Mouse (Mus musculus): ENCODE results near the gene Kdm7a. TPM values are rescaled to one million over a fixed set of nuclear protein-coding genes. Genes with fewer than 3 reads are reported as not detected.

Kdm7a gene
- polyA plus RNA-seq, 1 experiment: 3.6 TPM

DNA sequence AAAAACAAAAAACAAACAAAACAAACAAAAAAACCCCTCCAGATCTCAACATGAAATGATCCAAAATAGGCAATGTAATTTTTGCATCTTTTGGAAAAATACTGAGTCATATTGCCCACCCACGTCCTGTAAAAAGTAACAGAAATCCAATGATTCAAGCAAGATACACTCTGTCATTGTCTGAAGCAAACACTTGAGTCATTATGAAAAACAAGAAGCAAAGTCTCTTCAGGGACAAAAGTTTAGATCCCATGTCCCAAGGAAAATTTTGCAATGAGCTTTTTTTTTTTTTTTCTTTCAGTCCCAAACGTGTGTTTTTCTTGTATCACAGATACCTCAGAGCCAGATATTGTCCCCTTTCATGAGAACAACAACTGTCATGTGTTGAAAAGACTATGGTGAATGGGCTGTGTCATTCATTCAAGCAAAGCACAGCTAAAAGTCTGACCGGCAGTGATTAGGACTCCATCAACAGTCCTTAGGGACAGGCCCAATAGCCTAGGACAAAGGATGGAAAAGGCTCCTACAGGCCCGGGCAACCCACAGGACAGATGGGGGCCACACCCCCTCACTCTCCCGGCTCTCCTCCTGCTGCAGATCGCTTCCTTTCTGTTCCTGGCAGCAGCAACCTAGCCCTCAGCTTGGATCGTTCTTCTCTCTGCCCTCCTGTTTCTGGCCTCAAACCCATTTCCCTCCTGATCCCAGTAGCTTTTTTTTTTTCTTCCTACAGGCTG, 19.5 kb upstream of the Kdm7a start:
- Histone ChIP-seq H3K4me1 (ENCODE audit: control insufficient read depth, insufficient read depth, insufficient read length, low read length) (peaks cover 3% of the 10 kb centered on the region; the same call in 1 of the 2 replicates), H3K27me3 (ENCODE audit: control insufficient read depth, insufficient read depth, low read length) (no peaks in the 10 kb centered on the region), H3K36me3 (ENCODE audit: control insufficient read depth, insufficient read depth, low read length) (no peaks in the 10 kb centered on the region), H3K4me3 (ENCODE audit: low read depth, low read length) (no peak overlapping the region), H3K27ac (ENCODE audit: insufficient read depth, low read depth, low read length) (0 out of 2 replicates have a peak overlapping the region, but pooled peaks have one; percentile 22)
- TF ChIP-seq CTCF (IDR thresholded peaks at IDR 0.05; ENCODE audit: extremely low read depth, insufficient read length, insufficient replicate concordance, low read depth, low read length) (no peak), POLR2A (IDR thresholded peaks at IDR 0.05; ENCODE audit: low read depth, low read length) (no peak)
- 44% methylated on average over 7 of the region's 7 CpGs for WGBS

DNA sequence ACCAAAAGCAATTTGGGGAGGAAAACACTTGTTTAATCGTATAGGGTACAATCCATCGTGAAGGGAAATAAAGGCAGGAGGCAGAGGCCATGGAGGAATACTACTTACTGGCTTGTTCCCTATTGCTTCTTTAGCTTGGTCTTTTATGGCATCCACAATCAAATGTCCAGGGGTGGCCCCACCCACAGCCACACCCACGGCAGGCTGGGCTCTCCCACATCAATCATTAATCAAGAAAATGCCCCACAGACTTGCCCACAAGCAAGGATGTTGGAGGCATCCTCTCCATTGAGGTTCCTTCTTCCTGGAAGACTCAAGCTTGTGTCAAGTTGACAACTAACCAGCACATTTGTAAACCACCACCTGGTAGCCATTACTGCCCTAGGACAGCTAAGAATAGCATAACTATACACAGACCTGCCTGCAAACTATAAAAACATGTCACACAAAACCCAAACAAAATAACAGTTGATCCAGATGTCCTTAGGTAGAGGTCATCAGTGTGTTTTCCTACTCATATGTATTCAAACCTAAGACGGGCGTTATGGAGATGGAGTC, 16.8 kb upstream of the Kdm7a start:
- no peak for TF ChIP-seq CTCF (IDR thresholded peaks at IDR 0.05; ENCODE audit: extremely low read depth, insufficient read length, insufficient replicate concordance, low read depth, low read length)
- TF ChIP-seq POLR2A (IDR thresholded peaks at IDR 0.05; ENCODE audit: low read depth, low read length): no peak
- Histone ChIP-seq H3K36me3 (ENCODE audit: control insufficient read depth, insufficient read depth, low read length) (no peaks in the 10 kb centered on the region), H3K4me1 (ENCODE audit: control insufficient read depth, insufficient read depth, insufficient read length, low read length) (peaks cover 5% of the 10 kb centered on the region; the same call in 1 of the 2 replicates), H3K4me3 (ENCODE audit: low read depth, low read length) (no peak overlapping the region), H3K27me3 (ENCODE audit: control insufficient read depth, insufficient read depth, low read length) (no peaks in the 10 kb centered on the region), H3K27ac (ENCODE audit: insufficient read depth, low read depth, low read length) (no peak overlapping the region)
- WGBS: 42% methylated on average over 5 of the region's 5 CpGs

DNA sequence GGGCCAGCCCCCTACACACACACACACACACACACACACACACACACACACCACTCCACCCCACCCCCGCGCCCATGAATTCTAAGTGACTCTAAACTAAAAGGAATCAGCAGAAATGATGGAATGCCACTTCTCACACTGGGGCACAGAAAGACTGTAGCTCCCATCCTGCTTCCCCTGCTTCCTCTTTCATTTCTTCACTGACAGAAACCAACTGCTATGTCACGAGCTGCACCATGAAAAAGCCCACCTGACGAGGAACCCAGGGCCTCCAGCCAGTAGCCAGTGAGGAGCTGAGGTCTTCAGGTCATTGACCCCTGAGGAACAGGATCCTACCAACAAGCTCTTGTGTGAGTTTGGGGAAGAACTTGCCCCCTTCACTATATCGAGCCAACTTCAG, 15.9 kb upstream of the Kdm7a start:
- no peak overlapping the region for H3K27ac ChIP-seq (ENCODE audit: insufficient read depth, low read depth, low read length)
- H3K36me3 ChIP-seq (ENCODE audit: control insufficient read depth, insufficient read depth, low read length): no peaks in the 10 kb centered on the region
- H3K4me3 ChIP-seq (ENCODE audit: low read depth, low read length): no peak overlapping the region
- TF ChIP-seq POLR2A (IDR thresholded peaks at IDR 0.05; ENCODE audit: low read depth, low read length) (no peak), CTCF (IDR thresholded peaks at IDR 0.05; ENCODE audit: extremely low read depth, insufficient read length, insufficient replicate concordance, low read depth, low read length) (no peak)
- no peaks in the 10 kb centered on the region for H3K27me3 ChIP-seq (ENCODE audit: control insufficient read depth, insufficient read depth, low read length)
- 74% methylated on average over 5 of the region's 5 CpGs for WGBS
- H3K4me1 ChIP-seq (ENCODE audit: control insufficient read depth, insufficient read depth, insufficient read length, low read length): peaks cover 5% of the 10 kb centered on the region; the same call in 1 of the 2 replicates

DNA sequence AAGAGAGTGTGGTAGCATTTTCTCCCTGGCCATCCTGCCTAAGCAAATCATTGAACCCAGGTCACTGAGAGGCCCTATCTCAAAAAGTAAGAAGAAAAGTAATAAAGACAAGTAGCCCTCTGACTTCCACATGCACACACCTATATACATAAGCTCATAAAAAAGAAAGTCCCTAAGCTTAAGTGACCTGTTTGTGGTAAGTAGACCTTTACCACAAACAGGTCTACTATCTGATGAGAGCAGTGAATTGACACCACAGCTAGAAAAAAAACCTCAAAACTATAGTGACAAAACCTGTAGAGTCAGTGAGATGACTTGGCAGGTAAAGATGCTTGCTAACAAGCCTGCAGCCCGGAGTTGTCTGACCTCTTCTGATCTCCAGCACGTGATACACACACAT, 11.4 kb upstream of the Kdm7a start:
- Histone ChIP-seq H3K27me3 (ENCODE audit: control insufficient read depth, insufficient read depth, low read length) (no peaks in the 10 kb centered on the region), H3K4me1 (ENCODE audit: control insufficient read depth, insufficient read depth, insufficient read length, low read length) (peaks cover 3% of the 10 kb centered on the region; the same call in 1 of the 2 replicates), H3K36me3 (ENCODE audit: control insufficient read depth, insufficient read depth, low read length) (no peaks in the 10 kb centered on the region), H3K27ac (ENCODE audit: insufficient read depth, low read depth, low read length) (no peak overlapping the region), H3K4me3 (ENCODE audit: low read depth, low read length) (no peak overlapping the region)
- TF ChIP-seq POLR2A (IDR thresholded peaks at IDR 0.05; ENCODE audit: low read depth, low read length) (no peak), CTCF (IDR thresholded peaks at IDR 0.05; ENCODE audit: extremely low read depth, insufficient read length, insufficient replicate concordance, low read depth, low read length) (no peak)
- 77% methylated on average over 2 of the region's 2 CpGs for WGBS

DNA sequence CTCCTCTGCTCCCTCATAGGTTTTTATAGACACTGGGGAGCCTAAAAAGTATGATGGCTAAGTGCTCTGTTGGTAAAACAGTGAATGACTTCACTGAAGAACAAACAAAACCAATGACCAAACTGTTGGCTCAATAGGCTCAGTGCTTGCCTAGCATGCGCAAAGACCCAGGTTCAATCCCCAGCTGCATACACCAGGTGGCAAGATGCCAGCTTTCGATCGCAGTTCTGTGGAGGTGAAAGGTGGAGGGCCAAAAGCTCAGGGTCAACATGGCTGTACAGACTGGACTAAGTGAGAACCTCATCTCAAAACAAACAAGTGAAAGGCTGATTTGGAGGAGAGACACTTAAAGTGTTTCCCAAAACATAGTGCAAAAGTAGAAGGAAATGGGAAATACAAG, 10.5 kb upstream of the Kdm7a start:
- TF ChIP-seq POLR2A (IDR thresholded peaks at IDR 0.05; ENCODE audit: low read depth, low read length): no peak
- no peak for TF ChIP-seq CTCF (IDR thresholded peaks at IDR 0.05; ENCODE audit: extremely low read depth, insufficient read length, insufficient replicate concordance, low read depth, low read length)
- 0 out of 2 replicates have a peak, but pooled peaks cover 2% of the 10 kb centered on the region for H3K4me1 ChIP-seq (ENCODE audit: control insufficient read depth, insufficient read depth, insufficient read length, low read length)
- H3K36me3 ChIP-seq (ENCODE audit: control insufficient read depth, insufficient read depth, low read length): no peaks in the 10 kb centered on the region
- 96% methylated on average over 3 of the region's 3 CpGs for WGBS
- no peak overlapping the region for H3K4me3 ChIP-seq (ENCODE audit: low read depth, low read length)
- no peak overlapping the region for H3K27ac ChIP-seq (ENCODE audit: insufficient read depth, low read depth, low read length)
- no peaks in the 10 kb centered on the region for H3K27me3 ChIP-seq (ENCODE audit: control insufficient read depth, insufficient read depth, low read length)

DNA sequence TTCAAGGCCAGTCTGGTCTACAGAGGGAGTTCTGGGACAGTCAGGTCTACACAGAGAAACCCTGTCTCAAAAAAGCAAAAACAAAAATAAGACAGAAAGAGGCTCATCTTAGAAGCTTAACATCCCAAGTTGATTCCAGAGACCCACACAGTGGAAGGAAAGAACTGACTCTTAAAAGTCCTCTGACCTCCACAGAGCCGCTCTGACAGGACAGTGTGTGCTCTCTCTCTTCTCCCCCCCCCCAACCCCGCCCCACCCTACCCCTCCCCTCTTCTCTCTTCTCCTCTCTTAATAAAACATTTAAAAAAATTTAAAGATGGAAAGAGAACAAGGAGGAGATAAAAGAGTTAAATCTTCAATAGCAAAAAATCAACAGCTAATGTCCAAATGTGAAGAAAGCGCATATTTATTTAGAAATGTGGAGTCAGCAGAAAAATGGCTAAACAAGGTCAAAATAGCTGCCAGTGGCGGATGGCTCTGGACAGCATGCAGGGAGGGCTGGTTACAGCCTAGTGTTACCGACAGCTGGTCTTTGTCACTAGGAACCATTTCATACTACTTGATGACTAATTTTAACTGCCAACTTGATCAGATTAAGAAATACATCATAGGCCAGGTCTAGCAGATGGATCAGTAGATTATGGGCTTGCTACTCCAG, 8.5 kb upstream of the Kdm7a start:
- no peaks in the 10 kb centered on the region for H3K27me3 ChIP-seq (ENCODE audit: control insufficient read depth, insufficient read depth, low read length)
- TF ChIP-seq POLR2A (IDR thresholded peaks at IDR 0.05; ENCODE audit: low read depth, low read length) (no peak), CTCF (IDR thresholded peaks at IDR 0.05; ENCODE audit: extremely low read depth, insufficient read length, insufficient replicate concordance, low read depth, low read length) (no peak)
- no peak overlapping the region for H3K27ac ChIP-seq (ENCODE audit: insufficient read depth, low read depth, low read length)
- no peak overlapping the region for H3K4me3 ChIP-seq (ENCODE audit: low read depth, low read length)
- H3K36me3 ChIP-seq (ENCODE audit: control insufficient read depth, insufficient read depth, low read length): no peaks in the 10 kb centered on the region
- 0 out of 2 replicates have a peak, but pooled peaks cover 2% of the 10 kb centered on the region for H3K4me1 ChIP-seq (ENCODE audit: control insufficient read depth, insufficient read depth, insufficient read length, low read length)
- 74% methylated on average over 5 of the region's 5 CpGs for WGBS

DNA sequence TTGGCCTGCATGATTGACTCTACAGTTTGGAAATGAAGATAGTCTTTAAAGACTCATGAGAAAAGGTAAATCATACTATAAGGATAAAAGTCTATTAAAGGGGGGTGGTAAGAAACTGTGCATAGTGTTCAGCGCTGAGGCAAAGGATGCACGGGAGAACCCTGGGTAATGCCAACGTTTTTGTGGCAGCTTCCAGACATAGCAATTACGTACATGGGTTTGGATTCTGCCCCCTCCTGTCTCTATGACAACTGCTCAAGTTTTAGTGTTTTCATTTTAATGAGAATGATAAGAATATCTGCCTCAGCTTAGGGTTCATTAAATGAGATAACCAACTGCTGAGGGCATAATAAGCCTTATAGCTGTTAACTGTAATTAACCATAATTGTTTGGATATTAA, 3.1 kb upstream of the Kdm7a start:
- WGBS: 68% methylated on average over 4 of the region's 4 CpGs
- Histone ChIP-seq H3K36me3 (ENCODE audit: control insufficient read depth, insufficient read depth, low read length) (no peaks in the 10 kb centered on the region), H3K27ac (ENCODE audit: insufficient read depth, low read depth, low read length) (no peak overlapping the region), H3K4me3 (ENCODE audit: low read depth, low read length) (no peak overlapping the region), H3K4me1 (ENCODE audit: control insufficient read depth, insufficient read depth, insufficient read length, low read length) (0 out of 2 replicates have a peak, but pooled peaks cover 2% of the 10 kb centered on the region), H3K27me3 (ENCODE audit: control insufficient read depth, insufficient read depth, low read length) (no peaks in the 10 kb centered on the region)
- TF ChIP-seq POLR2A (IDR thresholded peaks at IDR 0.05; ENCODE audit: low read depth, low read length) (no peak), CTCF (IDR thresholded peaks at IDR 0.05; ENCODE audit: extremely low read depth, insufficient read length, insufficient replicate concordance, low read depth, low read length) (no peak)
